Mouse (Mus musculus): ENCODE measurements at regions not wholly inside any gene's neighbourhood (a gene's known extent, or its start where the extent isn't known, plus 50 kb on each side); places are given as distances from the start of the nearest gene placed in this dataset.

GRCm38 (mm10) chr4:31833828-31834227, 130.1 kb upstream of the Map3k7 start:
- Histone ChIP-seq H3K27ac (ENCODE audit: low read length) (no peak overlapping the region), H3K27me3 (replicated peaks; ENCODE audit: insufficient read depth, low read length) (no peaks in the 10 kb centered on the region), H3K4me3 (ENCODE audit: low read depth, low read length) (no peak overlapping the region), H3K4me2 (replicated peaks; ENCODE audit: low read depth, low read length) (no peak overlapping the region), H3K9me3 (ENCODE audit: low read length) (no peaks in the 10 kb centered on the region), H3K36me3 (ENCODE audit: insufficient read depth, low read length) (no peaks in the 10 kb centered on the region), H3K4me1 (ENCODE audit: insufficient read depth, low read depth, low read length) (no peaks in the 10 kb centered on the region), H3K9ac (replicated peaks; ENCODE audit: low read depth) (no peak overlapping the region)
- WGBS: 58% methylated on average over 4 of the region's 4 CpGs
- DNase-seq (ENCODE audit: low spot score): no peak
- TF ChIP-seq EP300 (IDR thresholded peaks at IDR 0.05) (no peak), CTCF (IDR thresholded peaks at IDR 0.05) (no peak)
- no peak for ATAC-seq

- WGBS: 22% methylated on average over 5 of the region's 5 CpGs
- DNase-seq (ENCODE audit: low spot score): no peak
- no peak overlapping the region for H3K4me2 ChIP-seq (replicated peaks; ENCODE audit: low read depth, low read length)
Measured at GRCm38 (mm10) chr4:31835051-31835450, 128.8 kb upstream of the Map3k7 start.

GRCm38 (mm10) chr4:31838592-31838991, 125.3 kb upstream of the Map3k7 start:
- no peak for DNase-seq (ENCODE audit: low spot score)
- no peaks in the 10 kb centered on the region for H3K36me3 ChIP-seq (ENCODE audit: insufficient read depth, low read length)
- TF ChIP-seq EP300 (IDR thresholded peaks at IDR 0.05) (no peak), CTCF (IDR thresholded peaks at IDR 0.05) (no peak)
- H3K9me3 ChIP-seq (ENCODE audit: low read length): no peaks in the 10 kb centered on the region
- 62% methylated on average over 5 of the region's 5 CpGs for whole genome bisulfite sequencing
- ATAC-seq: no peak
- no peaks in the 10 kb centered on the region for H3K4me1 ChIP-seq (ENCODE audit: insufficient read depth, low read depth, low read length)
- no peak overlapping the region for H3K4me3 ChIP-seq (ENCODE audit: low read depth, low read length)
- no peak overlapping the region for H3K27ac ChIP-seq (ENCODE audit: low read length)
- H3K4me2 ChIP-seq (replicated peaks; ENCODE audit: low read depth, low read length): no peak overlapping the region
- no peaks in the 10 kb centered on the region for H3K27me3 ChIP-seq (replicated peaks; ENCODE audit: insufficient read depth, low read length)
- no peak overlapping the region for H3K9ac ChIP-seq (replicated peaks; ENCODE audit: low read depth)

More at GRCm38 (mm10) chr4:31835051-31835450, 128.8 kb upstream of the Map3k7 start:
- Histone ChIP-seq H3K27me3 (replicated peaks; ENCODE audit: insufficient read depth, low read length) (no peaks in the 10 kb centered on the region), H3K4me3 (ENCODE audit: low read depth, low read length) (no peak overlapping the region), H3K27ac (ENCODE audit: low read length) (no peak overlapping the region), H3K9ac (replicated peaks; ENCODE audit: low read depth) (no peak overlapping the region), H3K36me3 (ENCODE audit: insufficient read depth, low read length) (no peaks in the 10 kb centered on the region), H3K9me3 (ENCODE audit: low read length) (no peaks in the 10 kb centered on the region), H3K4me1 (ENCODE audit: insufficient read depth, low read depth, low read length) (no peaks in the 10 kb centered on the region)
- ATAC-seq: no peak
- TF ChIP-seq EP300 (IDR thresholded peaks at IDR 0.05): no peak
- no peak for TF ChIP-seq CTCF (IDR thresholded peaks at IDR 0.05)

GRCm38 (mm10) chr4:31849763-31850162, 114.1 kb upstream of the Map3k7 start:
- no peak for TF ChIP-seq CTCF (IDR thresholded peaks at IDR 0.05)
- TF ChIP-seq EP300 (IDR thresholded peaks at IDR 0.05): no peak
- H3K9ac ChIP-seq (replicated peaks; ENCODE audit: low read depth): no peak overlapping the region
- WGBS: 73% methylated on average over 6 of the region's 6 CpGs
- H3K27ac ChIP-seq (ENCODE audit: low read length): no peak overlapping the region
- DNase-seq (ENCODE audit: low spot score) (no peak), ATAC-seq (no peak)
- no peak overlapping the region for H3K4me2 ChIP-seq (replicated peaks; ENCODE audit: low read depth, low read length)
- no peaks in the 10 kb centered on the region for H3K36me3 ChIP-seq (ENCODE audit: insufficient read depth, low read length)
- no peak overlapping the region for H3K4me3 ChIP-seq (ENCODE audit: low read depth, low read length)
- H3K27me3 ChIP-seq (replicated peaks; ENCODE audit: insufficient read depth, low read length): no peaks in the 10 kb centered on the region
- H3K9me3 ChIP-seq (ENCODE audit: low read length): no peaks in the 10 kb centered on the region
- no peaks in the 10 kb centered on the region for H3K4me1 ChIP-seq (ENCODE audit: insufficient read depth, low read depth, low read length)

GRCm38 (mm10) chr4:31851006-31851405, 112.9 kb upstream of the Map3k7 start:
- no peaks in the 10 kb centered on the region for H3K36me3 ChIP-seq (ENCODE audit: insufficient read depth, low read length)
- H3K27ac ChIP-seq (ENCODE audit: low read length): no peak overlapping the region
- H3K9ac ChIP-seq (replicated peaks; ENCODE audit: low read depth): no peak overlapping the region
- DNase-seq (ENCODE audit: low spot score): peak; percentile 22
- H3K9me3 ChIP-seq (ENCODE audit: low read length): no peaks in the 10 kb centered on the region
- no peak for ATAC-seq
- TF ChIP-seq EP300 (IDR thresholded peaks at IDR 0.05): no peak
- TF ChIP-seq CTCF (IDR thresholded peaks at IDR 0.05): peak; percentile 59
- H3K27me3 ChIP-seq (replicated peaks; ENCODE audit: insufficient read depth, low read length): no peaks in the 10 kb centered on the region
- no peak overlapping the region for H3K4me3 ChIP-seq (ENCODE audit: low read depth, low read length)
- no peaks in the 10 kb centered on the region for H3K4me1 ChIP-seq (ENCODE audit: insufficient read depth, low read depth, low read length)
- no peak overlapping the region for H3K4me2 ChIP-seq (replicated peaks; ENCODE audit: low read depth, low read length)
- WGBS: 45% methylated on average over 3 of the region's 3 CpGs

- TF ChIP-seq CTCF (IDR thresholded peaks at IDR 0.05): no peak
- TF ChIP-seq EP300 (IDR thresholded peaks at IDR 0.05): no peak
- Histone ChIP-seq H3K36me3 (ENCODE audit: insufficient read depth, low read length) (no peaks in the 10 kb centered on the region), H3K27me3 (replicated peaks; ENCODE audit: insufficient read depth, low read length) (no peaks in the 10 kb centered on the region), H3K27ac (ENCODE audit: low read length) (no peak overlapping the region), H3K9me3 (ENCODE audit: low read length) (no peaks in the 10 kb centered on the region), H3K9ac (replicated peaks; ENCODE audit: low read depth) (no peak overlapping the region), H3K4me1 (ENCODE audit: insufficient read depth, low read depth, low read length) (no peaks in the 10 kb centered on the region), H3K4me2 (replicated peaks; ENCODE audit: low read depth, low read length) (no peak overlapping the region), H3K4me3 (ENCODE audit: low read depth, low read length) (no peak overlapping the region)
- ATAC-seq (no peak), DNase-seq (ENCODE audit: low spot score) (no peak)
- WGBS: 78% methylated on average over 6 of the region's 6 CpGs
Measured at GRCm38 (mm10) chr4:31853851-31854250, 110.0 kb upstream of the Map3k7 start.

GRCm38 (mm10) chr4:31860389-31860788, 103.5 kb upstream of the Map3k7 start:
- H3K9ac ChIP-seq (replicated peaks; ENCODE audit: low read depth): no peak overlapping the region
- ATAC-seq: no peak
- H3K27ac ChIP-seq (ENCODE audit: low read length): no peak overlapping the region
- WGBS: 88% methylated on average over 2 of the region's 2 CpGs
- DNase-seq (ENCODE audit: low spot score): no peak
- no peaks in the 10 kb centered on the region for H3K4me1 ChIP-seq (ENCODE audit: insufficient read depth, low read depth, low read length)
- no peaks in the 10 kb centered on the region for H3K36me3 ChIP-seq (ENCODE audit: insufficient read depth, low read length)
- H3K27me3 ChIP-seq (replicated peaks; ENCODE audit: insufficient read depth, low read length): no peaks in the 10 kb centered on the region
- H3K4me3 ChIP-seq (ENCODE audit: low read depth, low read length): no peak overlapping the region
- H3K9me3 ChIP-seq (ENCODE audit: low read length): no peaks in the 10 kb centered on the region
- no peak overlapping the region for H3K4me2 ChIP-seq (replicated peaks; ENCODE audit: low read depth, low read length)
- TF ChIP-seq CTCF (IDR thresholded peaks at IDR 0.05): no peak
- no peak for TF ChIP-seq EP300 (IDR thresholded peaks at IDR 0.05)

Measured in lung, postnatal 0 days (tissue).